Mouse (Mus musculus): ENCODE measurements around the gene Pcp4. TPM values are rescaled to one million over a fixed set of nuclear protein-coding genes. Genes with fewer than 3 reads are reported as not detected.

Gene Pcp4
- polyA plus RNA-seq, 1 experiment from 2014 or later = 82.6 TPM

Other genes starting within 250 kb of the Pcp4 start
- gene B3galt5, start 231.8 kb upstream of the Pcp4 start, polyA plus RNA-seq (2015; fragmentation: Nextera tagmentation; extraction: Ambion mirVana) = 2.4 and 3.2 TPM in 2 replicates
- gene Itgb2l, start 24.0 kb upstream of the Pcp4 start, polyA plus RNA-seq (2015; fragmentation: Nextera tagmentation; extraction: Ambion mirVana) = 0.58 and 0.91 TPM in 2 replicates

All from kidney, embryonic 15.5 days (tissue).